Mouse (Mus musculus) CD8-positive naive resting alpha-beta T cell, adult 2 months (primary cell): ENCODE measurements around the gene Fbxl19.
A peak's percentile ranks its signal among the peaks of the same experiment; 100 is the strongest.
"Not testable (repeated sequence)": the region's sequence is repeated elsewhere in the genome, so short reads cannot be mapped to it uniquely, and the experiment has no call there.

Experiments used
- DNase-seq, 2 experiments: peaks; one replicate each; pipeline ENCODE4 v3.0.0; 2022; ENCODE audit warnings: low read depth in 2 of 2, low spot score in 2 of 2

Gene Fbxl19

DNA sequence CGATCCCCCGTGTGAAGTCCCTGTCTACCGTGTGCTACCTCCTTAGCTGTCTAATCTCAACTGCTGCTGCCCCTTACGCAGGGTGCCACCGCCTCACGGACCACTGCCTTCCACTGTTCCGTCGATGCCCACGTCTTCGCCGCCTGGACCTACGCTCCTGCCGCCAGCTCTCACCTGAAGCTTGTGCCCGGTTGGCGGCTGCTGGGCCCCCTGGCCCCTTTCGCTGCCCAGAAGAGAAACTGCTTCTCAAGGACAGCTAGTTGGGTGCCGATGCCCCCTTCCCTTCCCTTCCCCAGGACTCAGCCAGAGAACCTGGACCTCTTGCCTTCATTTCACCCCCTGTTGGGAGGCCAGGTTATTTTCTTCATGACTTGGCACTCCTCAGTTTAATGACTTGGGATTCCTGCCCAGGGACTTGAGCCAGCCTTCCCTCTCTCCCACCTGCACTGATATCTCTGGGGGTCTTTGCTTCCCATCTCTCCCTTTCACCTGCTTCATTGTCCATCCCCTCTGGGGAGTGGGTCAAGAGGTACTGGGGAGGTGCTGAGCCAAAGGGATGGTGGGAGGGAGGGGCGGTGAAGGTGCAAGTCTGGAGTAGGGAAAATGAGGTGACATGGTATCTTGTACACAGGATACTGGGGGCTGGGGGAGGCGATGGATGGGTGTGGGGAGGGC is 23.5 kb downstream of the Fbxl19 start:
- DNase-seq, result no peak

- DNase-seq, result no peak
Measured at GRCm38 (mm10) chr7:127768346-127768996, 24.1 kb downstream of the Fbxl19 start.

DNA sequence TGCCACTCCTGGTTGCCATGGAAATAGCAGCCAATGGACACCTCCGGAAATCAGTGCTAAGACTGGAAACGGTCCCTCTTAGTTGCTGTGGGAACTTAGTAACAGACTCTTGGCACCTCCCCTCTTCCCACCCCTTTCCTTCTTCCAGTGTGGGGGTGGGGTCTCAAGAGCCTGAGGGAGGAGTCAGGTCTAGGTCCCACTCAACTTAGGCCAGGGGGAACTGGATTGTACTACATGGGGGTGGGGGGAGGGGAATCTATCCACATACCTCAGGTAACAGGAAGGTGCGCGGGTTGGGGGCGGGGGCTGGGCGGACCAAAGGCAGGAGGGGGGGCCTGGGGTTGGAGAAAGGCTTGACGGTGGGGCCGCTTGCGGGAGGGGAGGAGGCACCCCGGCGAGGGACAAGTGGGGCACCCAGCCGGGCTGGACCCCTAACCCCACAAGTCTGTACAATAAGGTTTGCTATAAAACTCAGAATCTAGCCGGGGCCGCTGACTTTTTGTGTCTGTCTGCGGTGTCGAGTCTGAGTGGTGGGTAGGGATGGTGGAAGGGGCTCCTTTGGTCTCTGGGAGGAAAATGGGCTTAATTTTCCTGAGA is 24.8 kb downstream of the Fbxl19 start:
- peak; percentile 33 to 46 for DNase-seq

DNA sequence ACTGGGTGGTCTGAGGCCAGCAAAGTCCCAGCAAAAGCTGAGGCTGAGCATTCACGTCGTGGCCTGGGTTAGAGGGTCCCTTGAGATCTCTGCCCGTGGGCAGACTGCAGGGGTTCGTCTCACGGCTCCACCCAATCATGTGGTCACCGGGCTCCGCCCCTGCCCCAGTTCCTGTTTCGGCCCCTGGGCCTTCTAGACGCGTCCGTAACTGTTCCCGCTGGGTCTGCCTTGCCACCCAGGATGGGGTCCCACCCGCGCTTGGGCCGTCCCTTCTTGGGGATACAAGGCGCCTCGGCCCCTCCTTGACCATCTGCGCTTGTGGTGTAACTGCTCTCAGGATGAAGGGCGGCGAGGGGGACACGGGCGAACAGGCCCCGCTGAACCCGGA is 25.3 kb downstream of the Fbxl19 start, which contains the start of gene Orai3:
Orai3 (plus strand) TSS at position 165 of the 388 bp plus-strand sequence.
- peak in 1 of 2 experiments; percentile 32 for DNase-seq

GRCm38 (mm10) chr7:127770039-127770905 is 25.9 kb downstream of the Fbxl19 start:
- DNase-seq, result no peak

GRCm38 (mm10) chr7:127771262-127771661 is 26.9 kb downstream of the Fbxl19 start:
- no peak for DNase-seq

GRCm38 (mm10) chr7:127772080-127772479 is 27.7 kb downstream of the Fbxl19 start:
- no peak for DNase-seq

DNA sequence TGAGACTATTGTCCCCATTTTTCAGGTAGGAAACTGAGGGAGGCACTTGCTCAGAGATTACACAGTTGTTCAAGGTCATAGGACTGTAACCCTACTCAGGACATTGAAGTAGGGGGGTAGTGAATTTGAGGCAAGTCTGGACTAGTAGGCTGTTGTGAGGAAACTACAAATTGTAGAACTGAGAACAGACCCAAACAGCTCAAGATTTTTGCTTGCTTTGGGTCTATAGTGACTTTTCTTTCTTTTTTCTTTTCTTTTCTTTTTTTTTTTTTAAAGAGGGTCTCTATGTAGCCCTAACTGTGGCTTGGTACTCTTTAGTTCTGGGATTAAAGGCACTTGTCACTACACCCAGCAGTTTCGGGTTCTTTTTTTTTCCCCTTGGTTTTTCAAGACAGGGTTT is 28.2 kb downstream of the Fbxl19 start:
- no peak for DNase-seq

DNA sequence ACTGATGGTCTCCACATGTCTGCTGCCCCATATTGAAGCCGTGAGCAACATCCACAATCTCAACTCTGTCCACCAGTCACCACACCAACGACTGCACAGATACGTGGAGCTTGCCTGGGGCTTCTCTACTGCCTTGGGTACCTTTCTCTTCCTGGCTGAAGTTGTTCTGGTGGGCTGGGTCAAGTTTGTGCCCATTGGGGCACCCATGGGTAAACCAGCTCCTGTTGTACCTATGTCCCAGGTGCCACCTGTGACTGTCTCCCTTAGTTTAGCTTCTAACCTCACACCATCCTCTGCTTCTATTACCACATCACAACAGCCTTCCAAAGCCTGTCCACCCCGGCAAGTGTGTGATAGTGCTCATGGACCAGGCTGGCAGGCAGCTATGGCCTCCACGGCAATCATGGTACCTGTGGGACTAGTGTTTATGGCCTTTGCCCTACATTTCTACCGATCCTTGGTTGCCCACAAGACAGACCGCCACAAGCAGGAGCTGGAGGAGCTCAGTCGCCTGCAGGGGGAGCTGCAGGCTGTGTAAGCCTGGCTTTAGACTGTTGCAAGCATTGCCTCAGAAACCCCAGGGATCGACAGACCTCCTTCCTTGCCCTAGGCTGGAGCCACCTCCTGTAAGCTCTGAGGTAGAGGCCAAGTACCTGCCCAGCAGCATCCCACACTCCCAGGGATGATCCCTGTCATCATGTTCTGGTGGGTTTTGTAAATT is 29.5 kb downstream of the Fbxl19 start:
- DNase-seq, result peak; percentile 63 to 75

- not testable (repeated sequence) for DNase-seq
Measured at GRCm38 (mm10) chr7:127775837-127776236, 31.5 kb downstream of the Fbxl19 start.

GRCm38 (mm10) chr7:127776426-127776825 is 32.1 kb downstream of the Fbxl19 start, which contains the start of gene Setd1a:
Setd1a (plus strand) TSS chr7:127776670.
- peak; percentile 64 to 78 for DNase-seq

GRCm38 (mm10) chr7:127776878-127777473 is 32.6 kb downstream of the Fbxl19 start:
- peak; percentile 93 to 95 for DNase-seq

- peak in 1 of 2 experiments; percentile 21 for DNase-seq
Measured at GRCm38 (mm10) chr7:127777474-127778266, 33.3 kb downstream of the Fbxl19 start.

DNA sequence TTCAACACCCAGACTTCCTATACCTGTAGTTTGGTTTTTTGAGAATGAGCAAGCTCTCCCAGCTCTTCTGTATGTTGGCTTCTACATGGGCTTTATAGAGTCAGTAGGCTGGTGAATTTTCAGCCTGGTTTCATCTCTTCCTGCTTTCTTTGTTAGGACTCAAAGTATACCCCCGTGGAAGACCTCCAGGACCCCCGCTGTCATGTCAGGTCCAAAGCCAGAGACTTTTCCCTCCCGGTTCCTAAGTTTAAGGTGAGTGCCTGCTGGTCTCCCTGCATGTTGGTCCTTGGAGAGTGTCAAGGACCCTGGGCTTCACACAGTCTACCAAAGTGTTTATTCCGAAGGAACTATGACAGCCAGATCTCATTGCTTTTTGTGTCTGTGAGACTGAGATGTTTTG is 34.0 kb downstream of the Fbxl19 start:
- no peak for DNase-seq

DNA sequence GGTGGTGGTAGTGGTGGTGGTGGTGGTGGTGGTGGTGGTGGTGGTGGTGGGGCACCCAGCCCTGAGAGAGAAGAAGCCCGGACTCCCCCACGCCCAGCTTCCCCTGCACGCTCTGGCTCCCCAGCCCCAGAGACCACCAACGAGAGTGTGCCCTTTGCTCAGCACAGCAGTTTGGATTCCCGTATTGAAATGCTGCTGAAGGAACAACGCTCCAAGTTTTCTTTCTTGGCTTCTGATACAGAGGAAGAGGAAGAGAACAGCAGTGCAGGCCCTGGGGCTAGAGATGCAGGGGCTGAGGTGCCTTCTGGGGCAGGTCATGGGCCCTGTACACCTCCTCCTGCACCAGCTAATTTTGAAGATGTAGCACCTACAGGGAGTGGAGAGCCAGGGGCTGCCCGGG is 41.0 kb downstream of the Fbxl19 start, which contains the start of gene Gm49388:
Gm49388 (plus strand) TSS at position 301 of the 400 bp plus-strand sequence.
- DNase-seq, result no peak

DNA sequence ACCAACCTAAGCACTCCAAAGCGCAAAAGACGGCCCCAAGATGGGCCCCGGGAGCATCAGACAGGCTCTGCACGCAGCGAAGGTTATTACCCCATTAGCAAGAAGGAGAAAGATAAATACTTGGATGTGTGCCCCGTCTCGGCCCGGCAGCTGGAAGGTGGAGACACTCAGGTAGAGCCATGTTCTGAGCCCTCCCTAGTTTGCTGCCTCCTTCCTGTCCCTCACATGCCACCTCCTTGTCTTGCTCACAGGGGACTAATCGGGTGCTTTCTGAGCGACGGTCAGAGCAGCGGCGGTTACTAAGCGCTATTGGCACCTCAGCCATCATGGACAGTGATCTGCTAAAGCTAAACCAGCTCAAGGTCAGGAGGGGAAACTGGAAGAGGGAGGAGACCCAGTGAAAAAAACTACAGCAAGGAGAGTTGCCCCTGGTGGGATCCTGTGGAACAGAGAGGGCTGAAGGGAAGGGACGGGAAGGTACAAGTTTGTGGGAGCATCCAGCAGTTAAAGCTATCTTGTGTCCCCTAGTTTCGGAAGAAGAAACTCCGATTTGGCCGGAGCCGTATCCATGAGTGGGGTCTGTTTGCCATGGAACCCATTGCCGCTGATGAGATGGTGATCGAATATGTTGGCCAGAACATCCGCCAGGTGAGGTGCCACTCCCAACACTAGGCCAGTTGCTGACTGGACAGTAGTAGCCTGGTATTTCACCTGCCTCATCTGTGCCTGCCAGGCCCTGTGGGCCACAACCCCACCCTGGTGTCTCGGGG is 52.9 kb downstream of the Fbxl19 start:
- DNase-seq, result no peak

DNA sequence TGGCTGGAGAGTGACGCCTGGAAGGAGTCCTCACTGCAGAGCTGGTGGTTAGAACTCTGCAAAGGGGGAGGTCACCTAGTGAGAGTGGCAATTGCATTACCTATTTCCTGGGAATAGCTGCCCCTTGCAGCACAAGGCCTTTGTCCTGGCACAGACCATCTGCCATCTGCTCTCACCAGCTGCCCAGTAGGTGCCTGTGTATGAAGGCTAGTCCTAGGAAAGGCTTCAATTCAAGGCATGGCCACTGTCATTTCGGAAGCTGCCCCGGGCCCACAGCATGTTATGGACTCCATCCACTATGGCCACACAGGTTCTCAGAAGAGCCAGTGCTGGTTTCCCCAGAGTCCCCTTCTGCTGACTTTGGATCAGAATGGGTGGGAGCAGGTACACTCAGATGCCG is 54.2 kb downstream of the Fbxl19 start:
- no peak for DNase-seq

DNA sequence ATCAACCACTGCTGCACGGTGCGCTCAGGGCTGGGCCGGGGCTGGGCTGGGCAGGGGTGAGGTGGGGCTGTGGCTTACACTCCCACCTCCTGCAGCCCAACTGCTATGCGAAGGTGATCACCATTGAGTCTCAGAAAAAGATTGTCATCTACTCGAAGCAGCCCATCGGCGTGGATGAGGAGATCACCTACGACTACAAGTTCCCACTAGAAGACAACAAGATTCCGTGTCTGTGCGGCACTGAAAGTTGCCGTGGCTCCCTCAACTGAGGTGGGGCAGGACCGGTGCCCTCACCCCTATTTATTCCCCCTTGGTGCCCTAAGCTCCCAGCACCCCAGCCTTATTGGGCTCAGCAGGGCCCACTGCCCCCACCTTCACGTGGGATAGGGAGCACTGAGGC is 54.9 kb downstream of the Fbxl19 start:
- no peak for DNase-seq

DNA sequence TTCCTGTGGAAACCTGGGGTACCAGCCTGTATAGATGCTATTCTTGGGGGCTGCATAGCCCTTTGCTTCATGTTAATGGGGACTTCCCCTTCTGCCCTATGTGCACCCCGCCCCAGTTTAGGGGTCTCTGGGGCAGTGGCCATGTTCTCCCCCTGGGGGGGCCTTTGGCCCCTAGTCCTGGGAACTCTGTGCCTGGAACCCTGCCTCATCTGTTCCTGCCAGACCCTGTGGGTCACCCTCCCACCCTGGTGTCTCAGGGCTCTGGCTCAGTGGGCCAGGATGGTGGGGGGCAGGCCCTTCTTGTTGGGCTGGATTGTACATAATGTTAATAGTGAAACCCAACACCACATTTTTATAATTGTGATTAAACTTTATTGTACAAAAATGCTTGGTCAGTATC is 55.4 kb downstream of the Fbxl19 start:
- DNase-seq, result no peak
